Mouse (Mus musculus) adrenal gland, postnatal 36 days (tissue): ENCODE results near the gene Tbc1d22a. TPM values are rescaled to one million over a fixed set of nuclear protein-coding genes. Genes with fewer than 3 reads are reported as not detected.

Source experiments
- DNase-seq, 2 experiments: peaks; one replicate each; pipeline ENCODE4 v3.0.0; 2021; ENCODE audit warnings: mixed read lengths in 1 of 2
- total RNA-seq, 2 experiments: library from RNA; stranded (reverse); gene quantifications; 2 replicates each; pipeline ENCODE4 v1.2.3; 2021

Gene Tbc1d22a
- total RNA-seq, 2 experiments from 2014 or later = 28.9 to 35.6 TPM

- no peak for DNase-seq
These were observed 120.5 kb downstream of the Tbc1d22a start for GRCm38 (mm10) chr15:86334745-86335144.

GRCm38 (mm10) chr15:86335781-86336180 is 121.5 kb downstream of the Tbc1d22a start:
- peak in 1 of 2 experiments; percentile 17 for DNase-seq

- DNase-seq = no peak
These were observed 123.5 kb downstream of the Tbc1d22a start for GRCm38 (mm10) chr15:86337726-86338125.

GRCm38 (mm10) chr15:86339736-86340135 is 125.5 kb downstream of the Tbc1d22a start:
- no peak for DNase-seq

GRCm38 (mm10) chr15:86340766-86341165 is 126.5 kb downstream of the Tbc1d22a start:
- DNase-seq = peak in 1 of 2 experiments; percentile 9

GRCm38 (mm10) chr15:86342637-86343375 is 128.5 kb downstream of the Tbc1d22a start:
- DNase-seq = no peak

GRCm38 (mm10) chr15:86344906-86345331 is 130.7 kb downstream of the Tbc1d22a start:
- DNase-seq = no peak

- DNase-seq = no peak
These were observed 131.6 kb downstream of the Tbc1d22a start for GRCm38 (mm10) chr15:86345907-86346306.

- no peak for DNase-seq
These were observed 132.3 kb downstream of the Tbc1d22a start for GRCm38 (mm10) chr15:86346606-86347005.

- no peak for DNase-seq
These were observed 140.7 kb downstream of the Tbc1d22a start for GRCm38 (mm10) chr15:86354932-86355331.

GRCm38 (mm10) chr15:86355857-86356256 is 141.6 kb downstream of the Tbc1d22a start:
- no peak for DNase-seq

GRCm38 (mm10) chr15:86360376-86360775 is 146.1 kb downstream of the Tbc1d22a start:
- DNase-seq = peak in 1 of 2 experiments; percentile 26

- peak in 1 of 2 experiments; percentile 24 for DNase-seq
These were observed 148.3 kb downstream of the Tbc1d22a start for GRCm38 (mm10) chr15:86362306-86363150.

GRCm38 (mm10) chr15:86363841-86364295 is 149.6 kb downstream of the Tbc1d22a start:
- DNase-seq = no peak

GRCm38 (mm10) chr15:86364948-86365658 is 150.8 kb downstream of the Tbc1d22a start:
- no peak for DNase-seq

GRCm38 (mm10) chr15:86366726-86367125 is 152.5 kb downstream of the Tbc1d22a start:
- DNase-seq = no peak

- peak in 1 of 2 experiments; percentile 18 for DNase-seq
These were observed 153.0 kb downstream of the Tbc1d22a start for GRCm38 (mm10) chr15:86367247-86367646.

- no peak for DNase-seq
These were observed 156.6 kb downstream of the Tbc1d22a start for GRCm38 (mm10) chr15:86370846-86371245.

- DNase-seq = no peak
These were observed 161.0 kb downstream of the Tbc1d22a start for GRCm38 (mm10) chr15:86375262-86375661.

- DNase-seq = no peak
These were observed 161.7 kb downstream of the Tbc1d22a start for GRCm38 (mm10) chr15:86375860-86376394.

- DNase-seq = no peak
These were observed 169.0 kb downstream of the Tbc1d22a start for GRCm38 (mm10) chr15:86383278-86383677.

GRCm38 (mm10) chr15:86385436-86385835 is 171.2 kb downstream of the Tbc1d22a start:
- no peak for DNase-seq
